In genomic region chr5:72818513-72819180, GRCm38 (mm10) we compare ENCODE assay signal across 23 mouse cellular contexts. TPM values are rescaled to one million over a fixed set of nuclear protein-coding genes. Genes with fewer than 3 reads are reported as not detected.
A peak's percentile ranks its signal among the peaks of the same experiment; 100 is the strongest.
DNase-seq lines count a peak whose midpoint lies in the region; ATAC-seq and TF ChIP-seq lines count a peak whose summit lies in the region.
"Had no signal": no experiment of that assay in that cellular context is flagged by ENCODE, and none has a peak within 500 bp of the region (broad histone marks: within the 10 kb centered on the region; RNA-seq: fewer than 3 reads in every experiment).

No protein-coding gene starts in this region.

- H3K79me2 ChIP-seq in MEL (ENCODE audit: control insufficient read depth, insufficient read depth, low read length, poor library complexity), result peaks cover 15% of the 10 kb centered on the region

- WGBS in midbrain, embryonic 11.5 days, result 85% methylated on average over 5 of the region's 5 CpGs
- WGBS in midbrain, embryonic 15.5 days, result 84% methylated on average over 5 of the region's 5 CpGs
- WGBS in limb, embryonic 10.5 days, result 93% methylated on average over 5 of the region's 5 CpGs
- WGBS in forebrain, embryonic 15.5 days, result 90% methylated on average over 5 of the region's 5 CpGs

- no peaks in the 10 kb centered on the region for H3K27me3 ChIP-seq in midbrain, embryonic 11.5 days (ENCODE audit: control insufficient read depth, insufficient read depth, low read length)
- no peaks in the 10 kb centered on the region for H3K27me3 ChIP-seq in midbrain, embryonic 15.5 days (replicated peaks)
- no peaks in the 10 kb centered on the region for H3K27me3 ChIP-seq in MEL (ENCODE audit: control insufficient read depth in 1 of 2, insufficient read depth in 2 of 2, low read length in 2 of 2)
- H3K27me3 ChIP-seq in megakaryocyte, embryonic 14.5 days (replicated peaks), result no peaks in the 10 kb centered on the region
- H3K27me3 ChIP-seq in limb, embryonic 10.5 days (ENCODE audit: low read depth, poor library complexity, severe bottlenecking), result no peaks in the 10 kb centered on the region
- no peaks in the 10 kb centered on the region for H3K27me3 ChIP-seq in forebrain, embryonic 15.5 days
- H3K27me3 ChIP-seq: forebrain, embryonic 13.5 days; hindbrain, embryonic 12.5 days; midbrain, embryonic 13.5 days had no signal

- no peak for TF ChIP-seq RAD21 in MEL (IDR thresholded peaks at IDR 0.05; ENCODE audit: low read depth, low read length)

- H3K27ac ChIP-seq in midbrain, embryonic 11.5 days (ENCODE audit: low read depth, low read length), result no peak overlapping the region
- H3K27ac ChIP-seq in midbrain, embryonic 15.5 days, result no peak overlapping the region
- H3K27ac ChIP-seq in MEL (ENCODE audit: control insufficient read depth, low read depth, low read length), result peak overlapping the region; percentile 99
- no peak overlapping the region for H3K27ac ChIP-seq in limb, embryonic 10.5 days
- no peak overlapping the region for H3K27ac ChIP-seq in forebrain, embryonic 15.5 days (replicated peaks)
- H3K27ac ChIP-seq: forebrain, embryonic 13.5 days; hindbrain, embryonic 12.5 days; layer of hippocampus, adult 2 months; liver, embryonic 14.5 days; midbrain, embryonic 13.5 days had no signal

- no peak overlapping the region for H3K4me3 ChIP-seq in midbrain, embryonic 11.5 days (ENCODE audit: low read depth, low read length)
- H3K4me3 ChIP-seq in midbrain, embryonic 15.5 days, result no peak overlapping the region
- peak overlapping the region; percentile 16 to 57; a peak in 3 of 4 replicates for H3K4me3 ChIP-seq in MEL (ENCODE audit: control insufficient read depth in 1 of 2, insufficient read depth in 1 of 2, low read depth in 2 of 2, low read length in 2 of 2)
- peak overlapping the region; percentile 71 for H3K4me3 ChIP-seq in megakaryocyte, embryonic 14.5 days (replicated peaks)
- no peak overlapping the region for H3K4me3 ChIP-seq in limb, embryonic 10.5 days
- no peak overlapping the region for H3K4me3 ChIP-seq in forebrain, embryonic 15.5 days
- H3K4me3 ChIP-seq: forebrain, embryonic 13.5 days; hindbrain, embryonic 12.5 days; layer of hippocampus, adult 2 months; midbrain, embryonic 13.5 days had no signal

- TF ChIP-seq EP300 in MEL (IDR thresholded peaks at IDR 0.05; ENCODE audit: low read depth in 1 of 2, low read length in 2 of 2), result peak; percentile 54 to 71

- no peaks in the 10 kb centered on the region for H3K4me1 ChIP-seq in midbrain, embryonic 11.5 days (ENCODE audit: control insufficient read depth, insufficient read depth, low read length)
- no peaks in the 10 kb centered on the region for H3K4me1 ChIP-seq in midbrain, embryonic 15.5 days
- peaks cover 31 to 46% of the 10 kb centered on the region in 2 experiments for H3K4me1 ChIP-seq in MEL (ENCODE audit: control insufficient read depth in 1 of 2, insufficient read depth in 2 of 2, low read length in 2 of 2)
- peaks cover 80% of the 10 kb centered on the region for H3K4me1 ChIP-seq in megakaryocyte, embryonic 14.5 days
- peaks cover 19% of the 10 kb centered on the region for H3K4me1 ChIP-seq in limb, embryonic 10.5 days
- peaks cover 3% of the 10 kb centered on the region; the same call in 1 of the 2 replicates for H3K4me1 ChIP-seq in forebrain, embryonic 15.5 days

- peak in 1 of 2 experiments; percentile 39; a peak in 1 of 4 replicates for TF ChIP-seq POLR2A in MEL (IDR thresholded peaks at IDR 0.05; ENCODE audit: control insufficient read depth in 1 of 2, insufficient read depth in 1 of 2, low read depth in 1 of 2, low read length in 2 of 2, poor library complexity in 1 of 2)

- H3K36me3 ChIP-seq in midbrain, embryonic 11.5 days (ENCODE audit: control insufficient read depth, insufficient read depth, low read length), result no peaks in the 10 kb centered on the region
- no peaks in the 10 kb centered on the region for H3K36me3 ChIP-seq in midbrain, embryonic 15.5 days (replicated peaks)
- H3K36me3 ChIP-seq in MEL (ENCODE audit: control insufficient read depth in 1 of 2, insufficient read depth in 2 of 2, low read length in 2 of 2), result peaks cover 35 to 62% of the 10 kb centered on the region in 2 experiments
- H3K36me3 ChIP-seq in megakaryocyte, embryonic 14.5 days (replicated peaks; ENCODE audit: low read length), result peaks cover 89% of the 10 kb centered on the region
- H3K36me3 ChIP-seq in limb, embryonic 10.5 days, result no peaks in the 10 kb centered on the region
- H3K36me3 ChIP-seq in forebrain, embryonic 15.5 days, result no peaks in the 10 kb centered on the region
- H3K36me3 ChIP-seq: hindbrain, embryonic 12.5 days; midbrain, embryonic 13.5 days had no signal

- H3K4me2 ChIP-seq in midbrain, embryonic 11.5 days, result no peak overlapping the region
- H3K4me2 ChIP-seq in midbrain, embryonic 15.5 days, result no peak overlapping the region
- H3K4me2 ChIP-seq in forebrain, embryonic 15.5 days (replicated peaks), result no peak overlapping the region
- H3K4me2 ChIP-seq: forebrain, embryonic 13.5 days; heart, embryonic 11.5 days; hindbrain, embryonic 12.5 days; midbrain, embryonic 13.5 days had no signal

- no peak for ATAC-seq in midbrain, embryonic 11.5 days (ENCODE audit: low FRiP score)
- ATAC-seq in midbrain, embryonic 15.5 days (replicated peaks), result no peak
- ATAC-seq in granulocyte monocyte progenitor cell, adult 5-6 weeks (replicated peaks; ENCODE audit: poor library complexity, severe bottlenecking), result peak; percentile 49
- ATAC-seq in forebrain, embryonic 15.5 days (replicated peaks), result no peak
- ATAC-seq: forebrain, embryonic 13.5 days; midbrain, embryonic 13.5 days had no signal

- H3K9me3 ChIP-seq in midbrain, embryonic 11.5 days (ENCODE audit: control insufficient read depth, low read length), result no peaks in the 10 kb centered on the region
- no peaks in the 10 kb centered on the region for H3K9me3 ChIP-seq in midbrain, embryonic 15.5 days
- H3K9me3 ChIP-seq in MEL (replicated peaks; ENCODE audit: insufficient read depth, low read length), result no peaks in the 10 kb centered on the region
- H3K9me3 ChIP-seq in megakaryocyte, embryonic 14.5 days, result no peaks in the 10 kb centered on the region
- no peaks in the 10 kb centered on the region for H3K9me3 ChIP-seq in limb, embryonic 10.5 days (replicated peaks)
- H3K9me3 ChIP-seq in forebrain, embryonic 15.5 days, result no peaks in the 10 kb centered on the region
- H3K9me3 ChIP-seq: forebrain, embryonic 13.5 days; hindbrain, embryonic 12.5 days; midbrain, embryonic 13.5 days had no signal

- DNase-seq in midbrain, embryonic 11.5 days (ENCODE audit: low spot score, missing footprints), result peak; percentile 71
- DNase-seq in MEL (ENCODE audit: low read depth, low spot score), result peak; percentile 85
- DNase-seq in limb, embryonic 10.5 days (ENCODE audit: low spot score), result no peak
- no peak for DNase-seq in right cerebral cortex, adult 2 months (ENCODE audit: low spot score in 2 of 2)
- DNase-seq: cerebellum, adult 9-10 months; gastrocnemius, postnatal 14 days; heart, postnatal 10 days; kidney, adult 8-10 months; kidney, postnatal 14 days; left cerebral cortex, postnatal 4 days; lung, postnatal 10 days; right cerebral cortex, postnatal 14 days; thymus, postnatal 14 days had no signal

- no peak for TF ChIP-seq CTCF in MEL (IDR thresholded peaks at IDR 0.05 in 2 of 3, conservative IDR thresholded peaks at IDR 0.05 in 1 of 3; ENCODE audit: control insufficient read depth in 1 of 3, insufficient read depth in 1 of 3, low read depth in 2 of 3, low read length in 3 of 3, poor library complexity in 1 of 3, severe bottlenecking in 1 of 3)

- no peak overlapping the region for H3K9ac ChIP-seq in midbrain, embryonic 11.5 days (ENCODE audit: low read length)
- H3K9ac ChIP-seq in midbrain, embryonic 15.5 days, result no peak overlapping the region
- H3K9ac ChIP-seq in MEL (ENCODE audit: control insufficient read depth, low read depth, low read length, poor library complexity, severe bottlenecking), result peak overlapping the region; percentile 70
- no peak overlapping the region for H3K9ac ChIP-seq in forebrain, embryonic 15.5 days (replicated peaks)
- H3K9ac ChIP-seq: forebrain, embryonic 13.5 days; hindbrain, embryonic 12.5 days; liver, embryonic 14.5 days; midbrain, embryonic 13.5 days had no signal

TF ChIP-seq in MEL, 35 proteins besides CTCF, POLR2A, EP300 and RAD21 (continues in another document):
- TF ChIP-seq SMC3 (IDR thresholded peaks at IDR 0.05; ENCODE audit: low read depth, low read length) (no peak), ZC3H11A (IDR thresholded peaks at IDR 0.05; ENCODE audit: low read depth, low read length) (no peak), HCFC1 (IDR thresholded peaks at IDR 0.05; ENCODE audit: low read depth, low read length) (no peak), MAX (IDR thresholded peaks at IDR 0.05; ENCODE audit: low read length) (no peak), MYB (IDR thresholded peaks at IDR 0.05; ENCODE audit: low read depth, low read length) (no peak), TBP (IDR thresholded peaks at IDR 0.05; ENCODE audit: low read depth, low read length) (peak; percentile 75; the same call in 1 of the 2 replicates), KAT2A (conservative IDR thresholded peaks at IDR 0.05; ENCODE audit: low read depth, low read length) (no peak), TCF12 (IDR thresholded peaks at IDR 0.05; ENCODE audit: low read depth, low read length) (no peak), USF2 (IDR thresholded peaks at IDR 0.05; ENCODE audit: borderline replicate concordance in 1 of 2, insufficient read depth in 1 of 2, low read depth in 1 of 2, low read length in 2 of 2) (no peak), ELF1 (IDR thresholded peaks at IDR 0.05; ENCODE audit: low read depth, low read length) (no peak), ZNF384 (IDR thresholded peaks at IDR 0.05; ENCODE audit: low read depth, low read length) (no peak), MAFK (IDR thresholded peaks at IDR 0.05; ENCODE audit: borderline replicate concordance, low read depth, low read length) (no peak), CHD2 (IDR thresholded peaks at IDR 0.05; ENCODE audit: low read length) (no peak), MYC (IDR thresholded peaks at IDR 0.05; ENCODE audit: low read depth, low read length) (peak; percentile 28; the same call in 1 of the 2 replicates)

RNA-seq across cellular contexts. Expression of gene Tec, which starts 49.6 kb away (rescaled TPM):
- 3.3 and 4.5 TPM in 2 replicates for polyA plus RNA-seq in midbrain, embryonic 11.5 days (2014; fragmentation: Nextera tagmentation; extraction: Ambion mirVana)
- polyA plus RNA-seq in midbrain, embryonic 15.5 days (2015; fragmentation: Nextera tagmentation; extraction: Ambion mirVana), result 5.8 and 6.4 TPM in 2 replicates
- total RNA-seq in MEL (2012; rRNA removed), result 44.8 and 57.4 TPM in 2 replicates
- 10 to 100 TPM in 1 of 2 experiments, not detected in 1; 61.1 TPM for polyA plus RNA-seq in MEL (2012; ENCODE audit: insufficient read depth in 1 of 2, insufficient read length in 2 of 2, low read depth in 1 of 2, low replicate concordance in 2 of 2, missing spikeins in 1 of 2)
- 36.0 and 42.9 TPM in 2 replicates for total RNA-seq in granulocyte monocyte progenitor cell, adult 5-6 weeks (2014; fragmentation: Nextera tagmentation)
- 33.9 and 39.8 TPM in 2 replicates for total RNA-seq in granulocyte monocyte progenitor cell, adult 5-6 weeks (2017)
- 0.80 and 4.6 TPM in 2 replicates for polyA plus RNA-seq in megakaryocyte, embryonic 14.5 days (2012; ENCODE audit: insufficient read depth, low replicate concordance)
- polyA plus RNA-seq in limb, embryonic 10.5 days (2016; fragmentation: Nextera tagmentation; extraction: Ambion mirVana), result 2.8 and 3.1 TPM in 2 replicates
- polyA plus RNA-seq in forebrain, embryonic 15.5 days (2015; fragmentation: Nextera tagmentation; extraction: Ambion mirVana), result 3.5 and 3.7 TPM in 2 replicates

Comparison
In these comparisons a context has a peak if more than half of its experiments do, and no peak if none do; other contexts are left out.
1. DNase-seq: peak in midbrain, embryonic 11.5 days (single experiment) and MEL (single experiment); none in limb, embryonic 10.5 days (single experiment) and right cerebral cortex, adult 2 months (0 of 2).
2. H3K4me3 ChIP-seq: peak in MEL (2 of 2) and megakaryocyte, embryonic 14.5 days (single experiment); none in midbrain, embryonic 11.5 days (single experiment), midbrain, embryonic 15.5 days (single experiment), limb, embryonic 10.5 days (single experiment) and forebrain, embryonic 15.5 days (single experiment).